Mouse (Mus musculus): ENCODE results near the gene Gm4881. TPM values are rescaled to one million over a fixed set of nuclear protein-coding genes. Genes with fewer than 3 reads are reported as not detected.

The Gm4881 gene
- polyA plus RNA-seq, 1 experiment from 2014 or later = not detected

DNA sequence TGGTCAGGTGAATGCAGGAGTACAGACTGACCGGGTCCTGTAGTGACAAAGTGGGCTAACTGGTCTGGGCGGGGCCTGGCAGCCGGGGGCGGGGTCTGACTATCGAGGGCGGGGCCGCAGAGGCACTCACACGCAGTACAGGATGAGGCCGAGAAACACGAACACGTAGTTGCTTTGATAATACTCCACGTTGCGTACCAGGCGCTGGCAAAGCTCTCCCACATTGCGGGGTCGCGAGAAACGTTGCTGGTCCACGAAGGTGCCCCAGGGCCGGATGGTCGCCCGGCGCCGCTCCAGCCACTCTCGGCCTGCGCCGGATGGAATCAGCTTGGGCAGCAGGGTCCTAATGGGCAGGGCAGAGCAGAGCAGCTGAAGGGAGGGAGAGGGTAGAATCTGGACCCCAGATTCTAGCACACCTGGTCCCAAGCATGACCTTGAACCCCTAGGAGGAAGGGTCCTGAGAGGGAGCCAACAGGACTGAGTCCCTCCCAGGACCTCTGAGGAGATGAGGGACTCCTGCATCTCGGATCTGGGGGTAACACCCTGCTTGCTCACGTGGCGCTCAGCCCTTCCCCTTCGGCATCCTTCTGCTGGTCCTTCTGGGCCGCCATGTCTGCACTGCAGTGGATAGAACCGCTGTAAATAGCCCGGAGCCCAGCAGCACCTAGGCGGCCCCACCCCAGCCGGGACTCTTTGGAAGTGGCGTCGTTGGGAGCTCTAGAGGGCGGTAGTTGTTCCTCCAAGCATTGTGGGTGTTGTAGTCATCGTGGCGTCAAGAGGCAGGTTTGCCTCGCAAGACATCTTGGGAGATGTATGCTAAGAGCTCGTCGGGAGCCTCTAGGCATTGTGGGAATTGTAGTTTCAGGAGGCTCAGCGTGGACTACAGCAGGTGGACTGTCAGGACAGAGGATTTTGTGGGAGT lies 27.9 kb upstream of the Gm4881 start, which contains the start of gene Rabac1:
Rabac1 (minus strand) TSS at position 783 of the 922 bp plus-strand sequence.
- peak within 1 kb of the TSS; percentile 84 for H3K9ac ChIP-seq (replicated peaks; ENCODE audit: low read depth)
- peak; percentile 72 for TF ChIP-seq CTCF (IDR thresholded peaks at IDR 0.05)
- no peak for TF ChIP-seq EP300 (IDR thresholded peaks at IDR 0.05)
- ATAC-seq = peak; percentile 95
- DNase-seq (ENCODE audit: low spot score) = peak; percentile 99
- peak within 1 kb of the TSS; percentile 68 for H3K4me2 ChIP-seq (replicated peaks; ENCODE audit: low read depth, low read length)
- H3K27ac ChIP-seq (ENCODE audit: low read length) = peak within 1 kb of the TSS; percentile 95
- H3K4me3 ChIP-seq (ENCODE audit: low read depth, low read length) = peak within 1 kb of the TSS; percentile 76
- no peaks in the 10 kb centered on the region for H3K36me3 ChIP-seq (ENCODE audit: insufficient read depth, low read length)
- H3K9me3 ChIP-seq (ENCODE audit: low read length) = no peaks in the 10 kb centered on the region
- under 1% methylated on average over 44 of the region's 45 CpGs for WGBS
- no peaks in the 10 kb centered on the region for H3K27me3 ChIP-seq (replicated peaks; ENCODE audit: insufficient read depth, low read length)
- 0 out of 2 replicates have a peak, but pooled peaks cover 7% of the 10 kb centered on the region for H3K4me1 ChIP-seq (ENCODE audit: insufficient read depth, low read depth, low read length)

- peak overlapping the region; percentile 68 for H3K4me2 ChIP-seq (replicated peaks; ENCODE audit: low read depth, low read length)
- H3K4me1 ChIP-seq (ENCODE audit: insufficient read depth, low read depth, low read length) = 0 out of 2 replicates have a peak, but pooled peaks cover 7% of the 10 kb centered on the region
- peak overlapping the region; percentile 80 for H3K27ac ChIP-seq (ENCODE audit: low read length)
- H3K9me3 ChIP-seq (ENCODE audit: low read length) = no peaks in the 10 kb centered on the region
- 6% methylated on average over 19 of the region's 19 CpGs for WGBS
- DNase-seq (ENCODE audit: low spot score) = peak; percentile 71
- peak overlapping the region; percentile 76 for H3K4me3 ChIP-seq (ENCODE audit: low read depth, low read length)
- no peaks in the 10 kb centered on the region for H3K27me3 ChIP-seq (replicated peaks; ENCODE audit: insufficient read depth, low read length)
- peak overlapping the region; percentile 84; the same call in 1 of the 2 replicates for H3K9ac ChIP-seq (replicated peaks; ENCODE audit: low read depth)
- H3K36me3 ChIP-seq (ENCODE audit: insufficient read depth, low read length) = no peaks in the 10 kb centered on the region
- TF ChIP-seq CTCF (IDR thresholded peaks at IDR 0.05) = peak; percentile 84
- TF ChIP-seq EP300 (IDR thresholded peaks at IDR 0.05) = no peak
- peak; percentile 18 for ATAC-seq
These were observed 27.1 kb upstream of the Gm4881 start for GRCm38 (mm10) chr7:24971261-24971971.

- no peak for DNase-seq (ENCODE audit: low spot score)
- H3K9me3 ChIP-seq (ENCODE audit: low read length) = no peaks in the 10 kb centered on the region
- 0 out of 2 replicates have a peak, but pooled peaks cover 7% of the 10 kb centered on the region for H3K4me1 ChIP-seq (ENCODE audit: insufficient read depth, low read depth, low read length)
- no peak overlapping the region for H3K4me2 ChIP-seq (replicated peaks; ENCODE audit: low read depth, low read length)
- no peak for TF ChIP-seq CTCF (IDR thresholded peaks at IDR 0.05)
- no peak for TF ChIP-seq EP300 (IDR thresholded peaks at IDR 0.05)
- H3K9ac ChIP-seq (replicated peaks; ENCODE audit: low read depth) = no peak overlapping the region
- H3K27me3 ChIP-seq (replicated peaks; ENCODE audit: insufficient read depth, low read length) = no peaks in the 10 kb centered on the region
- no peak for ATAC-seq
- H3K27ac ChIP-seq (ENCODE audit: low read length) = no peak overlapping the region
- 92% methylated on average over 3 of the region's 3 CpGs for WGBS
- no peak overlapping the region for H3K4me3 ChIP-seq (ENCODE audit: low read depth, low read length)
- no peaks in the 10 kb centered on the region for H3K36me3 ChIP-seq (ENCODE audit: insufficient read depth, low read length)
These were observed 26.0 kb upstream of the Gm4881 start for GRCm38 (mm10) chr7:24970341-24970740.

DNA sequence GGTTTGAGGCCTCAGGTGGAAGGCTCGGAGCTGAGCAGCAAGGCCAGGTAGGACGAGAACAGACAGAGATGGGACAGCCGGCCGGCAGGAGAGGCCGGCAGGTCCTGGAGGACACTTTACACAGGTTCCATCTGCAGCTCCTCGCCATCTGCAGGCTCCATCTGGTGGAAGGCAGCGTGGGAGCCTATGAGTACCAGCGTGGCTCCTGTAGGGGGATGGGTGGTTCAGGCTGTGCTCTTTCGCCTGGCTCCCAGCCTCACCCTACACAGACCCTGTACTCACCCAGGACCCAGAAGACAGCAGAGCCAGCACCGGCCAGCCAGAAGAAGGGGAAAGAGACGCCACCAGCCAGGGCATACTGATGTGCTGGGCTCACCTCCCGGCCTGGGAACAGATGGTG lies 25.5 kb upstream of the Gm4881 start:
- Histone ChIP-seq H3K27ac (ENCODE audit: low read length) (no peak overlapping the region), H3K36me3 (ENCODE audit: insufficient read depth, low read length) (no peaks in the 10 kb centered on the region), H3K4me3 (ENCODE audit: low read depth, low read length) (no peak overlapping the region), H3K9ac (replicated peaks; ENCODE audit: low read depth) (no peak overlapping the region), H3K9me3 (ENCODE audit: low read length) (no peaks in the 10 kb centered on the region), H3K4me2 (replicated peaks; ENCODE audit: low read depth, low read length) (no peak overlapping the region), H3K4me1 (ENCODE audit: insufficient read depth, low read depth, low read length) (0 out of 2 replicates have a peak, but pooled peaks cover 7% of the 10 kb centered on the region), H3K27me3 (replicated peaks; ENCODE audit: insufficient read depth, low read length) (no peaks in the 10 kb centered on the region)
- ATAC-seq = no peak
- WGBS = 76% methylated on average over 12 of the region's 12 CpGs
- no peak for DNase-seq (ENCODE audit: low spot score)
- TF ChIP-seq CTCF (IDR thresholded peaks at IDR 0.05) = 0 out of 2 replicates have a peak, but pooled peaks have one; percentile 3
- no peak for TF ChIP-seq EP300 (IDR thresholded peaks at IDR 0.05)

DNA sequence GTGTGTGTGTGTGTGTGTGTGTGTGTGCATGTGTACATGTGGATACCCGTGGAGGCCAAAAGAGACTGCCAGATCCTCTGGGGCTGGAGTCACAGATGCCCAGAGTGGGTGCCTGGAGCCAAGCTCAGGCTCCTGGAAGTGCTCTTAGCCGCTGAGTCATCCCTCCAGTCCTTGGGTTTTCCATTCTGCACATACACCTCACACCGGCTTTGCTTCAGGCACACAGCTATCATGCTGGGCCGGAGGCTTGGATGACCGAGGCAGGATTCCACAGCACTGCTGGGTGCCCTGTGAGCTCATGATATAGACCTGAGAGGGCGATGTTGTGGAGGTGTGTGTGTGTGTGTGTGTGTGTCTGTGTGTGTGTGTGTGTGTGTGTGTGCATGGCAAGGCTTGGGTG lies 24.2 kb upstream of the Gm4881 start:
- no peak overlapping the region for H3K9ac ChIP-seq (replicated peaks; ENCODE audit: low read depth)
- TF ChIP-seq EP300 (IDR thresholded peaks at IDR 0.05) = no peak

DNA sequence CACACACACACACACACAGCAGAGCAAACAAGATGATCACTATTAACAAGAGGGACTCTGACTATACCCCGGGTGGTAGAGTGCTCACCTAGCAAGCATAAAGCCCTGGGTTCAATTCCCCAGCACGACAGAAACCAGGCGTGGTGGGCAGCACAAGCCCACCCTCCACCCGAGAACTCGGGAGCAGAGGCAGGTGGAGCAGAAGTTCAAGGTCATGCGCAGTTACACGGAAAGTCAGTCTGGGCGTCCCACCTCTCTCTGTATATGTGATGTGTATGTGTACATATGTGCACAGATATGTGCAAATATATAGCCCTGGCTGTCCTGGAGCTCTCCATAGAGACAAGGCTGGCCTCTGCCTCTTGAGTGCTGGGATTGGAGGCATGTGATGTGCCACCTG lies 23.7 kb upstream of the Gm4881 start:
- no peaks in the 10 kb centered on the region for H3K36me3 ChIP-seq (ENCODE audit: insufficient read depth, low read length)
- no peak for TF ChIP-seq EP300 (IDR thresholded peaks at IDR 0.05)
- no peak for TF ChIP-seq CTCF (IDR thresholded peaks at IDR 0.05)
- H3K4me2 ChIP-seq (replicated peaks; ENCODE audit: low read depth, low read length) = no peak overlapping the region
- H3K4me1 ChIP-seq (ENCODE audit: insufficient read depth, low read depth, low read length) = 0 out of 2 replicates have a peak, but pooled peaks cover 7% of the 10 kb centered on the region
- WGBS = 80% methylated on average over 8 of the region's 8 CpGs
- H3K4me3 ChIP-seq (ENCODE audit: low read depth, low read length) = no peak overlapping the region
- no peak for DNase-seq (ENCODE audit: low spot score)
- no peak for ATAC-seq
- H3K9me3 ChIP-seq (ENCODE audit: low read length) = no peaks in the 10 kb centered on the region
- H3K9ac ChIP-seq (replicated peaks; ENCODE audit: low read depth) = no peak overlapping the region
- H3K27me3 ChIP-seq (replicated peaks; ENCODE audit: insufficient read depth, low read length) = no peaks in the 10 kb centered on the region
- no peak overlapping the region for H3K27ac ChIP-seq (ENCODE audit: low read length)

More for the DNA sequence above, 24.2 kb upstream of the Gm4881 start:
- no peaks in the 10 kb centered on the region for H3K27me3 ChIP-seq (replicated peaks; ENCODE audit: insufficient read depth, low read length)
- H3K27ac ChIP-seq (ENCODE audit: low read length) = no peak overlapping the region
- no peaks in the 10 kb centered on the region for H3K9me3 ChIP-seq (ENCODE audit: low read length)
- 79% methylated on average over 6 of the region's 6 CpGs for whole genome bisulfite sequencing
- no peaks in the 10 kb centered on the region for H3K36me3 ChIP-seq (ENCODE audit: insufficient read depth, low read length)
- H3K4me3 ChIP-seq (ENCODE audit: low read depth, low read length) = no peak overlapping the region
- no peak overlapping the region for H3K4me2 ChIP-seq (replicated peaks; ENCODE audit: low read depth, low read length)
- DNase-seq (ENCODE audit: low spot score) = no peak
- no peak for ATAC-seq
- 0 out of 2 replicates have a peak, but pooled peaks cover 7% of the 10 kb centered on the region for H3K4me1 ChIP-seq (ENCODE audit: insufficient read depth, low read depth, low read length)
